Mouse (Mus musculus) kidney, adult 11 months (tissue): Measurements from ENCODE around the gene Hint2.

Experiments used
- DNase-seq: peaks from one replicate; pipeline ENCODE4 v3.0.0; 2022

Gene Hint2

DNA sequence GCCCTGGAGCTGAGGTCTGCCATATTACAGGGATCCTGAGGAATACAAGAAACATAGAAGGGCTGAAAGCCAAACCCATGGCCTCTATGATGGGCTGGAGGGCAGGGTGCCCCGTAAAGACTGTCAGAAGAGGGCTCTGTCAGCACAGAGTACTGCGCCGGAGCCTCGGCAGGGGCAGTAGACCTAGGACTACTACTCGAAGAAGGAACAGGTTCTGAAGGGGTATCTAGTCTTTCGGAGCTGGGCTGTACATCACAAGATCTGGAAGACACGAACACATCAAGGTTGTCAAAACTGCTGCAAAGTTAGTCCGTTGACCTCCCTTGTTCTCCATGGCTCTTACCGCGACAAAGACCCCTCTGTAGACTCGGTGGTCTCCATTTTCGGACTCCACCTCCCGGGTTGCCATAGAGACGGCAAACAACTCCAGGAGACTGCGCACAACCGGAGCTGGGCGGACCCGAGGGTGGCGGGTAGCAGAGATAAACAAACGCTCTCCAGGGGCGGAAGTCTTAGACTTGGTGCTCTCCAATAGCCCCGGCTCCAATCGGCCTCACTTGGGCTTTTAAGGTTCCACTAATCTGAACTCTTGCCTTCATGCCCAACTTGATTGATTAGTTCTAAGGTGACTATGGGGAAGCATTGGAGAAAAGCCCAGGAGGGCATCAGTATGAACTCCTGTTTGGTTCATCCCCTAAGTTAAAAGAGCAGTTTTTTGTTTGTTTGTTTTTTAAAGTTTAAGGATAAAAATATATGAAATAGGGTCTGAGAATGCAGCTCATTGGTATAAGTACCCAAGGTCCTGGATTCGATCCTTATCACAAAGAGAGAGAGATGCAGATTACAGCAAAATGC lies 2.9 kb downstream of the Hint2 start, which contains the start of gene Spag8:
Gene Spag8 (minus strand): TSS at position 434 of the 855 bp plus-strand sequence.
- DNase-seq, result no peak

DNA sequence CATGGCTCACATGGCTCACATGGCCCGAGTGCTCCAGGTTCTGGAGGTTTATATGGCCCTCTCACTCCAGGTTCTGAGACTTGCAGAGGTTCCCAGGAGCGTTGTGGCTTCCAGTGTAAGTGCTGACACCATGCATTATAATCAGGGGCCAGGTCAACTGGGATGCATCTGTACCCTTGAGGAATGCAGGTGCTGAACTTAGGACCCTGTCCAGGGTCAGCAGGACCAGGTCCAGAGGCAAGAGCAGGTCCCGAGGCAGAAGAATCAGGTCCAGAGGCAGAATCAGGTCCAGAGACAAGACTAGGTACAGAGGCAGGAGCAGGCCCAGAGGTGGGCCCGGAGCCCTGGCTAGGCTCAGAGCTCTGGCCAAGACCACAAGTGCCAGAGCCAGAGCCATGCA lies 3.5 kb downstream of the Hint2 start:
- peak; percentile 87 for DNase-seq

DNA sequence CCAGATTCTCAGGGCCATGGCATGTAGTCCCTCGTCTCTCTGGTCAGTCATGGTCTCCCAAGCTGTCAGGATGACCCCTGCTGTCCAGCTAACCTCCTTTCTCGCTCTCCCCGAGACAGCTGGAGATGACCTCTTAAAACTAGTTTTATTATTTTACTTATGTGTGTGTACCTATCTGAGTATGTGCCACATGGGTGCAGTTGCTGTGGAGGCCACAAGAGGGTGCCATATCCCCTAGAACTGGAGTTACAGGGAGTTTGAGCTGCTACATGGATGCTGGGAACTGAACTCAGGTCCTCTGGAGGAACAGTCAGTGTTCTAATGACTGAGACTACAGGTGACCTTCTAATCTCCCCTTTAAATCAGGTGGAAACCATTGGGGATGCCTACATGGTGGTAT lies 6.5 kb downstream of the Hint2 start:
- no peak for DNase-seq

DNA sequence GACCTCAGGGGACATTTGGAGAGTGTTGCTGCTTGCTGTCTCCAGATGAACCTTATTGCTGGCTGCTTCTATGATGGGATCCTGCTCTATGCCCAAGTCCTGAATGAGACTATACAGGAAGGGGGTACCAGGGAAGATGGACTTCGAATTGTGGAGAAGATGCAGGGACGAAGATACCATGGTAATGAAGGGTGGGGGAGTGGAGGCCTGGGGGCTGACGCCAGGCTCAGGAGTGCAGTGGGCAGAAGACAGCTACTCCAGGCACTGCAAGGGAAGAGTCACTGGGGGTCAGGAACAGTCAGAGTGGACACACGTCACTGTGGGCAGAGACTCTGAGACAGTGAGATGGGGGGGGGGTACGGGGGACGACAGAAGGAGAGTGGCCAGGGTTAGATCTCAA lies 15.8 kb downstream of the Hint2 start:
- DNase-seq, result peak; percentile 1

DNA sequence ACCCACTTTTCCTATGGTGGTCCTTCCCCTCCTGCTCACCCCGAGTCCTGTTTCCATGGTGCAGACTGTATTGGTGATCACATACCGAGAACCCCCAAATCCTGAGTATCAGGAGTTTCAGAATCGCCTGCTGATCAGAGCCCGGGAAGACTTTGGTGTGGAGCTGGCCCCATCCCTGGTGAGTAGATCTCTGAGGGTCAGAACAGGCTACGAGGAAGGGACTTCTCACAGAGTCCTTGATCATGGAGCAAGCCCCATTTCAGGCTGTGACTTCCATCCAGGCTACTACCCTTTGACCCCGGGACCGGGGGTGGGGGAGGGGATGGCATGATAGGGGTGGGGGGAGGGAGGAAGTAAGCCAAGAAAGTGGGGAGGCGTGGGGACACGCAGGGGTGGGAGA lies 16.2 kb downstream of the Hint2 start:
- DNase-seq, result peak; percentile 0

DNA sequence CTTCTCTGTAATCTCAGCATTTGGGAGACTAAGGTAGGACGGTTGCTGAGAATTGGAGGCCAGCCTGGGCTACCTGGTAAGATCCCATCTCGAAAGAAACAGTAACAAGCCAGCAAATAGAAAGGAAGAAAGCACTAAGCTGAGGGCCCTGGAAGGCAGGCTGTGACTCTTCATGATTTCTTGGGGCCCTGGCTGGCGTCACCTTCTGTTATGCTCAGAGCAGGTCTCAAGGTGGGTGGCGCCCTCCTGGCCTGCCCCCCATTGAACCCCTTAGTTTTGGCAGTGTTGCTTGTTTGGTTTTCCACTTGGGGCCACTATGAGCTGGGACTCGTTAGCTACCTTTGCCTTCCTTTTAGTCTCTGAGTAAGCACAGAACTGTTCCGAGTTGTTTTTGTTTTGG lies 19.5 kb downstream of the Hint2 start:
- no peak for DNase-seq

DNA sequence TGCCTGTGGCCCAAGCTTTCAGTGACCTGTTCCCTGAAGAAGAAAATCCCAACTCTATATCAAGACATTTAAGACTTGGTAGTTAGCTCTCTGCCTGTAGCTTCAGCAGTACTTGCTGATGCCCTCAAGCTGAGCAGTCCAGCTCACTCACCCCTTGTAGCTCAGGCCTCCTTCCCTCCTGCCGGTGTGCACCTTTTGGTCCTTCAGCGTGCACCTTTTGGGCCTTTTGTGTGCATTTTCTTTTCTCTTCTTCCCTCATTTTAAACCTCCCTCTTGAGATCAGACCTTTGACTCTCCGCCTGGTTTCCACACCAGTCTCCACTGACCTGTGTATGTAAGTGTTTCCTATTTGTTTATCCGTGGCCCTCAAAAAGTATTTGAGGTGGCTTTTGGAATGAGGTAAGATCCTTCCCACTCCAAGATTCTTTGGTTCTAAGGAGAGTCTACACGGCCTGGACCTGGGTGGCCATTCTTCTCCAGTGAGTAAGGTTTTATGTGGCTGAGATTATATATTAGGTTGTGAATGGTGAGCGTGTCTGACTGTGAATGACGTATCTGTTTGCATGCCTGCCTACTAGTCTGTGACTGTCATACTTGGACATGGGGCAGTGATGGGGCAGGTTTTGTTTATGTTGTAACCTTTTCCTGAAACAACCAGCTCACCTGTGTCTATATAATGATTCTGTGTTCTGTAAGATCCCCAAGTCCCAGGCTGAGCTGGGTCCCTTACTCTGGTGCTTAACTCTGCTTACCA lies 21.5 kb downstream of the Hint2 start:
- DNase-seq, result peak; percentile 1

DNA sequence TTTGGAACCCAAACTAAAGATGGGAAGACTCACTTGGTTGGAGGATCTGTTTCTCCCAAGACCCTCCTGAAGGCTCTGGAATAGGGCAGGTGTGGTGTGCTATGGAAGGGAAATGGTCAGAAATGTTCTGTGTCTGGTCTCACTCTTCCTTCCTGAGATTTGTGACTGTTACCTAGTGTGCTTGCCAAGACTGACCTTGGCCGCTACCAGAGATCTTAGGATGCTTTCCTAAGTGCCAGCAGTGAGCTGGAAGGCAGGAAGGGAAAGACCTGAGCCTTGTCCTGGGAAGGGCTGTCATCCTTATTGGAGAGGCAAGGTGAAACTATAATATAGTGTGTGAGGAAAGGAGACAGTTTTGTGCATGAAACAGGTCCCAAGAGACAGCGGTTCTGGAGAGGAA lies 22.5 kb downstream of the Hint2 start:
- no peak for DNase-seq

DNA sequence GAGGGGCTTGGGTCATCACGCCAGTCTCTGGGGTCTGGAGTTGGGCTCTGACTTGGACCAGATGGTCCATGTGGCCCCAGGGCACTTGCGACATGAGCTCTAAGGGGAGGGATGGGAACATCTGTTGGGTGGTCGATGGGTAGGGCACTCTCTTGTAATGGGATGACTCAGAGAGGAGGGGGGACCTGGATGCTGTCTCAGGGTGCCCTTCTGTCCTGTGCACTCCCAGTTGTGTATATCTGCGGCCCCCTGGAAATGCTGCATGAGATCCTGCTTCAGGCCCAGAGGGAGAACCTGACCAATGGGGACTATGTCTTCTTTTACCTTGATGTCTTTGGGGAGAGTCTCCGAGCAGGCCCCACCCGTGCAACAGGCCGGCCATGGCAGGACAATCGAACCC lies 23.0 kb downstream of the Hint2 start:
- no peak for DNase-seq

DNA sequence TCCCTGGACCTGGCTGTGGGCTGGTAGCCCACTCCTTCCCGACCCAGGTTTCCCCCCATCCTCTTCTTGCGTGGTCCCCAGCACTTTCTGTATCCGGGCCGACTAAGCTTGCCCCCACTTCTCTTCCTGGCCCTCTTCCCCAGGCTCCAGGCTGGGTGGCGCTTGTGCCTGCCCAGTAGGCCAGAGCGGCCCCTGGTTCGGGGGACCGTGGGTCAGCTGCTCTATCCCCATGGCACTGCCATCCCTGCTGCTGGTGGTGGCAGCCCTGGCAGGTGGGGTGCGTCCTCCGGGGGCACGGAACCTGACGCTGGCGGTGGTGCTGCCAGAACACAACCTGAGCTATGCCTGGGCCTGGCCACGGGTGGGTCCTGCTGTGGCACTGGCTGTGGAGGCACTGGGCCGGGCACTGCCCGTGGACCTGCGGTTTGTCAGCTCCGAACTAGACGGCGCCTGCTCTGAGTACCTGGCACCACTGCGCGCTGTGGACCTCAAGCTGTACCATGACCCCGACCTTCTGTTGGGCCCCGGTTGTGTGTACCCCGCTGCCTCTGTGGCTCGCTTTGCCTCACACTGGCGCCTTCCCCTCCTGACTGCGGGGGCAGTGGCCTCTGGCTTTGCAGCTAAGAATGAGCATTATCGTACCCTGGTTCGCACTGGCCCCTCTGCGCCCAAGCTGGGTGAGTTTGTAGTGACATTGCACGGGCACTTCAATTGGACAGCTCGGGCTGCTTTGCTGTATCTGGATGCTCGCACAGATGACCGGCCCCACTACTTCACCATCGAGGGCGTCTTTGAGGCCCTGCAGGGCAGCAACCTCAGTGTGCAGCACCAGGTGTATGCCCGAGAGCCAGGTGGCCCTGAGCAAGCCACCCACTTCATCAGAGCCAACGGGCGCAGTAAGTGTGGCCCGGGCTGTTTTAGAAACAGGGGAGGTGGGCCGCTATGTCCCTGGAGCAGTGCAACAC lies 24.0 kb downstream of the Hint2 start:
- peak; percentile 36 for DNase-seq

DNA sequence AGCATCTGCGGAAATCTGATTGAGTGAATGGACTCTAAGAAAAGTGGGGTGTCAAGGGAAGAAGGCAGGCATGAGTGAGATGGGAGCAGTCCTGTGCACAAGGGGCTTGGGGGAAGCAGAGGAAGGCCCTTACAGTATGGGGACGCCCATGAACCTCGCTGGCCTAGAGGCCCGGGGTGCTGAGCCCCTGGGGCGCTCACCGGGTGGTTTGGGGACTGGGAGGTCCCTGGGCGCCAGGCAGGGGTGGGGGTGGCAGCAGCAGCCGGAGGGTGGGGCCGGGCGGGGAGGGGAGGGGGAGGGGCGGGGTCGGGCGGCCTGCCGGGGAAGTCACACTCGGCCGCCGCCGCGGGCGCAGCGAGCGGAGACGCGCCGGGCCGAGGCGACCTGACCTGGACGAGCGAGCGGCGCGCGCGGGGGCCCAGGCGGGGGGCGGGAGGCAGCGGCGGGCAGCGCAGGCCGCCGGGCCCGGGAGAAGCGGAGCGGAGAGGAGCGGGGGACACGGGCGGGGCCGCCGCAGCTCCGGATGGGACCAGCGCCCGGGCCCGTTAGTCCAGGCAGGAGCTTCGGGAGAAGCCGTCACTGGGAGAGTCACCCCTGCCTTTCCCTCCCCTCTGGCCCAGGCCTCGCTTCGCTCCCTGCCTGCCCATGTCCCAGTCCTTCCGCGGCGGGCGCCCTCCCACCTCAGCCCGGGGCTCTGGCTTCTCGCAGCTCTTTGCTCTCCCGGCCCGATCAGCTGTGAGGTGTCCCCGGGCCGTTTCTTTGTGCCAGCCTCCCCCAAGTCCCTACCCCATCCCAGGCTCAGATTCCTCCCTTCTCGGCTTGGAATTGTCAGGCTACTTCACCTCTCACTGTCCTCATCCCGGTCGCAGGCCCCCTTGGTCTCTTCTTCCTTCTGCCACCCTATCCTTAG lies 25.0 kb downstream of the Hint2 start, which contains the start of gene Npr2:
Gene Npr2 (plus strand): TSS at position 890 of the 910 bp plus-strand sequence.
- DNase-seq, result no peak

DNA sequence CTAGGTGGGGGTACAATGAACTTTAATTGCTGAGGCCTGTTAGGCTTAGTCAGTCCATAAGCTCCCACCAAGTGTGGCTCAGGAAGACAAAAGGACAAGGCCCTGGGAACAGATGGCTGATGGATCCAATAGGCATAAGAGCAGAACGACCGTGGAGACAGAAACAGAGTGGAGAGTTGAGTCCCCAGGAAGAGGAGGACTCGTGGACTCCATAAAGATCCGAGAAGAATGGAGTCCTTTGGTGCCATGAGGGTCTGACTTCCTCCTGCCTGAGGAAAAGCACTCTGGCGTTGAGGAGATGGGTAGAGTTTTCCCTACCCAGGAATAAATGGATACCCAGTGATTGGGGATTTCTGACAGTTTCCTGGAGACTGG lies 25.6 kb downstream of the Hint2 start:
- DNase-seq, result no peak

DNA sequence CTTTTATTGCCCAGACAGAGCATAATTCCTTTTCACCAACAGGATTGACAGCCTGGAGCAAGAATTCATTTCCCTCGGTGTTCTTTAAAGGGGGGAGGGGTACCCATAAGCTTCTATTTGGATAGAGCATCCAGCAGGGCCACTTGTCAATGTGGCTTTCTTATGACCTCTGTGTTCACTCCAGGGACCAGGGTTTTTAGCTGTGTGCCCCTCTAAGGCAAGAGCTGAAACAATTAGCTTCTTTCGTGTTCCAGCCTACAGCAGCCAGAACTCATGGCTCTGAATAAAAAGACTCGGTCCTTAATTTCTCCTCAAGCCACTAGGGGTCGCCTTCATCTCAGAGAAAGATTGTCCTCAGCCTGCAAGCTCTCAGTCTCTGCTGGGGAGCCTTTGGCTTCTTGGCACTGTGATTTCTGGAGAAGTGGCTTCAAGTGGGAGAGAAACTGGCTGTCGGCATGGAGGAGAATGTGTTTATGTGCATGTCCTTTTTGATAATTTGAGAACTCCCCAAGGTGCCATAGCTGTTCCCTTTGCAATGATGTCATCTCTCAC lies 26.2 kb downstream of the Hint2 start:
- DNase-seq, result peak; percentile 78

DNA sequence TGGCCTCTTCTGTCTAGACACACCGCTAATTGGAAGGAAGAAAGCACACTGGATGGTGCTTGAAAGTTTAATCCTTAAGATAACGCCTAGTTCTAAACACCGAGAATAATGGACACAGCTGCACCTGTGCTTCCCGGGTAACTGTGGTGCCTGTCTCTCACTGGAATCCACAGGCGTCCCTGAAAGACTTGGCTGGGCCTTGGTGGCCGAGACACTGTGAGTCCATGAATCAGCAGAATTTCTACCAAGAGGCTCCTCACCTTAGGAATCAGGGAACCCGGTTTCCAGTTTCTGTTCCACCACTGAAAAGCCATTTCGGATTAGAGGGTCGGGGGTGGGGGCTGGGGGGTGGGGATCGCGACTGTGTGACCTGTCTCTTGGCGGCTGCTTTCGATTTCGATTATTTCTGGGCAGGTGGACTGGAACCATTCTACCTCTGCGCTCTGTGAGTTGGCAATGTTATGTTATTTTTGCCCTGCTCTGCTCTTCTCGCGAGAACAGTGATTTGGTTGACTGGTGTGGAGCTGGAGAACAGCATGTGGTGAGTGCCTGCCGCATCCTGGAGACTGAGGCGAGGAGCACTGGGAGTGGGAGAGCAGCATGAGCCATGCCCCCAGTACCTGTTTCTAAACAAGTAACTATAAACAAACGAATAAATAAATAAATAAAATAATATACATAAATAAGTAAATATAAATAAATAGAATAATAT lies 27.0 kb downstream of the Hint2 start:
- DNase-seq, result no peak

DNA sequence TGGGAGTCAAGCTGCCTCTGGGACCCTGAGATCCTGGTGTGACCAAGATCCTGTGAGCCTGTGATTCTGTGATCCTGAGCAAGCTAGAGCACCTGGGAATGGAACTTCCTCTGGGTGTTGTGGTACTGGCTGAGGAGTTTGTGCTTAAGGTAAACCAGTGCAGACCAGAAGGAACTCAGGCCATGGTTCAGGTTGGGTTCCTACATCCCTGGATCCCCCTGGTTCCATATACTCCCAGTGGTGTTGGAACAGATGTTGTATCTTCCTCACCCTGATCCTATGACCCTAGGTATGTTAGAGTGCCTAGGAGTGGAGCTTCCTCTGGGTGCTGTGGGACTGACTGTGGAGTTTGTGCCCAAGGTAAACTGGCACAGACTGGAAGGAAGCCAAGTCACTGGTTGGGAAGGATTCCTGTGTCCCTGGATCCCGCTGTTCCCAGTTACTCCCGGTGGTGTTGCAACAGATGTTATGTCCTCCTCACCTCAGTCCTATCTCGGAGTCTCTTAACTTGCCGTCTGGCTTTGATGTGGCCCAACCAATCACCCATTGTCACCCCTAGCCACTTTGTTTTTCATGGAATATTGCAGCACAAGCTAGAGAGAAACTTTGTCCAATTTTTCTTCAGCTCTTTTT lies 36.0 kb downstream of the Hint2 start:
- no peak for DNase-seq

DNA sequence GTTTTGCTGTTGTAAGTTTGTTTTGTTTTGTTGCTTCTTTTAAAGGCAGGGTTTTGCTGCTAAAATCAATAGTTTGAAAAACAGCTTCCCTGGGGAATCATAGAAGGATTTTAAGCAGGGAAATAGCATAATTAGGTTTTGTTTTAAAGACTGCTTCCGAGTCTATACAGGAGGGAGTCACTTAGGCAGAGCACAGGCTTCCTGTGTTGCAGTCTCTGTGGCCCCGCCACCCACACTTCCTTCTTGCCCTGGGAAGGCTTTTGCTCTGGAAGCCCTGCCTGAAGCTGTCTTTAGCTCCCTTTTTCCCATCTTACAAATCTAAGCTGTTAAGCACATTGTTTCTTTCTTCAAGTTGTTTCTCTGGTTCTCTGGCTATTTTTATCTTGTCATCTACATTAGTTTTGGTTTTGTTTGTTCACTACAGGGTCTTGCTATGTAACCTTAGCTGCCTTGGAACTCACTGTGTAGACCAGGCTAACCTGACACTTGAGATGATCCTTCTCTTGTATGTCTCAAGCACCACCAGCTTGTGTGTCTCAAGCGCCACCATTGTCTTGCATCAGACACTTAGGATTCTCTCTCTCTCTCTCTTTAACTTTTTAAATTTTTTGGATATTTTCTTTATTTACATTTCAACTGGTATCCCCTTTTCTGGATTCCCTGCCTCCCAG lies 43.1 kb downstream of the Hint2 start:
- no peak for DNase-seq

DNA sequence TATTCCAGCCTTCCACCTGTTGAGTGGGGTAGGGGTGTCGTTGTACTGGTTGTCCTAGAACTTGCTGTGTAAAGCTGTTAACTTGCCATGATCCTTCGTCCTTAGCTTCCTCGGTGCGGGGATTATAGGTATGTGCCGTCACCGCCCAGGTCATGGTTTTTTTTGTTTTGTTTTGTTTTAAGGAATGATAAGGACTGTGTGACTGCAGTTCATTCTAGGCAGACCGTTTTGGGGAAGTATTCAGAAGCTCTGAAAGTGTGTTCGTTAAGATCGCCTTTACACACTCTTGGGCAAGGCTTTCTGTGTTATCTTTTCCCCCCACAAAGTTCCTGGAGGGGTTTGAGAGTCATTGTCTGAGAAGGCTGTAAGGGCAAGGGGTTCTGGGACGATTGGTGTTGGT lies 43.7 kb downstream of the Hint2 start:
- DNase-seq, result no peak

DNA sequence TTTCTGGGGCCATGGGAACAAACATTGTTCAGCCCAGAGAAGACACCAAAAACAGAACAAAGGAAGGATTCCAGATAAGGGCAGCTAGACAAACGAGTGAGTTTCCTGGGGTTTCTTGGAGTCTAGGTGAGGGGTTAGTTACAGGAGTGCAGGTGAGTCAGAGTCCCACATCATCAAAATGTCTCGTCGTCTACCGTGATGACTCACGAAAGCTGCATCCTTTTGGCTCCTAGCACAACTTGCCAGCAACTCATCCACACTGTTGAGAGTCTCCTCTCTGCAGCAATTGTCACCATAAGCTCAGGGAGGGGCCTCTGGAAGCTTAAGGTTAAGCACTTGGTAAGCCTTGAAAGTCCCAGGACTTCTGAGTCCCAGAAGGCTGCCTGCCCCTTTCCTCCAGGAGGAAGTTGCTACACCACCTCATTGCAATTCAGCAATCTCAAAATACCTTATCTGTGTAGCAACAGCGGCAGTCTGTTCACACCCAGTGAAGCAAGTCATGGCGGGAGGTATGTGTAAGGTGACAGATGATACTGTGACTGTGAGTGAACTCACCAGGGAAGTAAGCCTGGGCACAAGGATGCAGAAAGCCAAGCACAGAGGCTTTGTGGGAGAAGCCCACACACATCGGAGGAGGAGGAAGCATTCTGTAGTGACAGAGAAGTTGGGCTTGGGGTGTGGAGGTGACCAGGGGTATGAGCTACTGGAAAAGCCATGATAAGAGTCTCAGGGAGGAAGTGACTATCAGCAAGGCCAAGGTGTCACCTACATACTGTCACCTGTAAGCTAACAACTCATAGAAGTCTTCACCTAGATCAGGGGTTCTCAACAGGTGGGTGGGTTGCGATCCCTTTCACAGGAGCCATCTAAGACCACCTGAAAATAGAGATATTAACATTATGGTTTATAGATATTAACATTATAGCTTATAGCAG lies 51.2 kb downstream of the Hint2 start:
- DNase-seq, result no peak
